Mouse (Mus musculus) ES-Bruce4 (cell line): ENCODE measurements at regions not wholly inside any gene's neighbourhood (a gene's known extent, or its start where the extent isn't known, plus 50 kb on each side); places are given as distances from the start of the nearest gene placed in this dataset.

Experiments
- CTCF ChIP-seq: IDR thresholded peaks from one replicate; pipeline ENCODE4 v1.8.1; 2011; ENCODE audit warnings: low read depth, low read length
- POLR2A ChIP-seq: IDR thresholded peaks from one replicate; pipeline ENCODE4 v1.8.1; 2011; ENCODE audit warnings: low read length; ENCODE audit not compliant: insufficient read depth

- TF ChIP-seq CTCF: no peak
- no peak for TF ChIP-seq POLR2A
These were observed 50.0 kb upstream of the Mmp2 start for GRCm38 (mm10) chr8:92777106-92777505.
